Mouse (Mus musculus): ENCODE measurements around the gene Chd9.
"Not testable (repeated sequence)": the region's sequence is repeated elsewhere in the genome, so short reads cannot be mapped to it uniquely, and the experiment has no call there.

Chd9 gene

GRCm38 (mm10) chr8:90904171-90904706 is 76.1 kb downstream of the Chd9 start:
- no peak for DNase-seq (ENCODE audit: low read depth, low spot score)

- DNase-seq (ENCODE audit: low read depth, low spot score): no peak
Observed at GRCm38 (mm10) chr8:90906922-90907321, 78.8 kb downstream of the Chd9 start.

GRCm38 (mm10) chr8:90907516-90907847 is 79.3 kb downstream of the Chd9 start:
- DNase-seq (ENCODE audit: low read depth, low spot score): no peak

GRCm38 (mm10) chr8:90907848-90908551 is 79.8 kb downstream of the Chd9 start:
- peak; percentile 92 for DNase-seq (ENCODE audit: low read depth, low spot score)

- no peak for DNase-seq (ENCODE audit: low read depth, low spot score)
Observed at GRCm38 (mm10) chr8:90908580-90909471, 80.7 kb downstream of the Chd9 start.

- no peak for DNase-seq (ENCODE audit: low read depth, low spot score)
Observed at GRCm38 (mm10) chr8:90923158-90923905, 95.2 kb downstream of the Chd9 start.

- no peak for DNase-seq (ENCODE audit: low read depth, low spot score)
Observed at GRCm38 (mm10) chr8:90928412-90928811, 100.3 kb downstream of the Chd9 start.

GRCm38 (mm10) chr8:90930125-90930524 is 102.0 kb downstream of the Chd9 start:
- DNase-seq (ENCODE audit: low read depth, low spot score): not testable (repeated sequence)

GRCm38 (mm10) chr8:90932934-90933333 is 104.8 kb downstream of the Chd9 start:
- DNase-seq (ENCODE audit: low read depth, low spot score): no peak

- DNase-seq (ENCODE audit: low read depth, low spot score): no peak
Observed at GRCm38 (mm10) chr8:90934786-90935185, 106.6 kb downstream of the Chd9 start.

GRCm38 (mm10) chr8:90936840-90937239 is 108.7 kb downstream of the Chd9 start:
- DNase-seq (ENCODE audit: low read depth, low spot score): no peak

GRCm38 (mm10) chr8:90938352-90938930 is 110.3 kb downstream of the Chd9 start:
- no peak for DNase-seq (ENCODE audit: low read depth, low spot score)

GRCm38 (mm10) chr8:90939867-90940266 is 111.7 kb downstream of the Chd9 start:
- DNase-seq (ENCODE audit: low read depth, low spot score): no peak

- no peak for DNase-seq (ENCODE audit: low read depth, low spot score)
Observed at GRCm38 (mm10) chr8:90943770-90944169, 115.6 kb downstream of the Chd9 start.

- DNase-seq (ENCODE audit: low read depth, low spot score): peak; percentile 72
Observed at GRCm38 (mm10) chr8:90954802-90955760, 126.9 kb downstream of the Chd9 start.

- DNase-seq (ENCODE audit: low read depth, low spot score): no peak
Observed at GRCm38 (mm10) chr8:90955761-90956136, 127.6 kb downstream of the Chd9 start.

GRCm38 (mm10) chr8:90956390-90956789 is 128.2 kb downstream of the Chd9 start:
- DNase-seq (ENCODE audit: low read depth, low spot score): no peak

- no peak for DNase-seq (ENCODE audit: low read depth, low spot score)
Observed at GRCm38 (mm10) chr8:90957711-90958110, 129.6 kb downstream of the Chd9 start.

- no peak for DNase-seq (ENCODE audit: low read depth, low spot score)
Observed at GRCm38 (mm10) chr8:90959721-90960120, 131.6 kb downstream of the Chd9 start.

- DNase-seq (ENCODE audit: low read depth, low spot score): no peak
Observed at GRCm38 (mm10) chr8:90961603-90962002, 133.5 kb downstream of the Chd9 start.

Data from retina, adult 2 months (tissue).